ENCODE assay signal across 12 mouse cellular contexts in the genomic region with DNA sequence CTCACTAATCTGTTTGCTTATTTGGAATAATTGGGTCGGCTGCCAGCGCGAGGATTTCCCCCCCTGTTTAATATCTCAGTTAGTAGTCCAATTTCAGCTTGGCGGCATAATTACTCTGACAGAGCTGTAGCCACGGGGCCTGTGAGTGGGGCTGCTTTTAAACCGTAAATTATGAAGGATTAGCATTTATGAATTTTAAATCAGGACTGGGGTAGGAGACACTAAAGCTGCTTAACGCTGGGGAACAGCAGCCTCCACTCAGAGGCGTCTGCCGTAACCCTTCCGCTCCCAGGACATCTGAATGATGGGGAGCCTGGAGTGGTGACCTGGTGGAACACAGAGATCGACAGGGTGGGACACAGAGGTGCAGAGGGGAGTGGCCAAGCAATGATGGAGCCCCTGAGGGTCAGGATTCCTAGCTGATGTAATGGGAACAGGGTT. TPM values are rescaled to one million over a fixed set of nuclear protein-coding genes. Genes with fewer than 3 reads are reported as not detected.
DNase-seq lines count a peak whose midpoint lies in the region; ATAC-seq lines count a peak whose summit lies in the region.
"Had no signal": no experiment of that assay in that cellular context is flagged by ENCODE, and none has a peak within 500 bp of the region (broad histone marks: within the 10 kb centered on the region; RNA-seq: fewer than 3 reads in every experiment).

No protein-coding gene starts in this region.

- no peaks in the 10 kb centered on the region for H3K9me3 ChIP-seq in hindbrain, embryonic 14.5 days (ENCODE audit: control insufficient read depth, low read length)
- H3K9me3 ChIP-seq in midbrain, embryonic 16.5 days (replicated peaks; ENCODE audit: control insufficient read depth, low read length, poor library complexity, severe bottlenecking): no peaks in the 10 kb centered on the region
- H3K9me3 ChIP-seq: embryonic facial prominence, embryonic 15.5 days had no signal

- H3K4me1 ChIP-seq in hindbrain, embryonic 14.5 days (replicated peaks; ENCODE audit: control insufficient read depth, insufficient read depth, low read length): peaks cover 11% of the 10 kb centered on the region; the same call in 1 of the 2 replicates
- peaks cover 6% of the 10 kb centered on the region; the same call in 1 of the 2 replicates for H3K4me1 ChIP-seq in midbrain, embryonic 16.5 days (ENCODE audit: control insufficient read depth, insufficient read depth, low read length)
- H3K4me1 ChIP-seq: embryonic facial prominence, embryonic 15.5 days had no signal

- no peak overlapping the region for H3K27ac ChIP-seq in hindbrain, embryonic 14.5 days
- peak overlapping the region; percentile 40; the same call in 1 of the 2 replicates for H3K27ac ChIP-seq in midbrain, embryonic 16.5 days (ENCODE audit: low read length)
- H3K27ac ChIP-seq: embryonic facial prominence, embryonic 15.5 days; kidney, postnatal 0 days had no signal

- 20% methylated on average over 11 of the region's 11 CpGs for WGBS in hindbrain, embryonic 14.5 days
- WGBS in midbrain, embryonic 16.5 days: 8% methylated on average over 11 of the region's 11 CpGs

- no peaks in the 10 kb centered on the region for H3K27me3 ChIP-seq in hindbrain, embryonic 14.5 days (ENCODE audit: control insufficient read depth, insufficient read depth, low read length)
- no peaks in the 10 kb centered on the region for H3K27me3 ChIP-seq in midbrain, embryonic 16.5 days (ENCODE audit: control insufficient read depth, insufficient read depth, low read depth, low read length)
- H3K27me3 ChIP-seq: embryonic facial prominence, embryonic 15.5 days had no signal

- no peak overlapping the region for H3K9ac ChIP-seq in hindbrain, embryonic 14.5 days
- no peak overlapping the region for H3K9ac ChIP-seq in midbrain, embryonic 16.5 days (ENCODE audit: low read depth, low read length)
- H3K9ac ChIP-seq: embryonic facial prominence, embryonic 15.5 days had no signal

- no peak overlapping the region for H3K4me2 ChIP-seq in hindbrain, embryonic 14.5 days (replicated peaks)
- no peak overlapping the region for H3K4me2 ChIP-seq in midbrain, embryonic 16.5 days (ENCODE audit: low read length)
- H3K4me2 ChIP-seq: embryonic facial prominence, embryonic 15.5 days had no signal

- peak; percentile 39 to 55 for DNase-seq in cerebellum, postnatal 14 days
- no peak for DNase-seq in cerebellum, adult 9-10 months
- DNase-seq in brain, embryonic 18.5 days (ENCODE audit: low read depth, low spot score): peak; percentile 64
- peak; percentile 70 for DNase-seq in hindbrain, embryonic 14.5 days (ENCODE audit: low spot score)
- DNase-seq in MN1 (ENCODE audit: low spot score): no peak
- no peak for DNase-seq in ovary, postnatal 10 days (ENCODE audit: low spot score)
- DNase-seq: cerebellum, adult 11-12 months had no signal

- ATAC-seq in hindbrain, embryonic 14.5 days (ENCODE audit: low FRiP score): peak; percentile 67
- ATAC-seq in midbrain, embryonic 16.5 days: peak; percentile 89
- no peak for ATAC-seq in CD4-positive, CD25-positive, alpha-beta regulatory T cell, adult 4 months

- H3K36me3 ChIP-seq in hindbrain, embryonic 14.5 days (replicated peaks; ENCODE audit: control insufficient read depth, insufficient read depth): no peaks in the 10 kb centered on the region
- H3K36me3 ChIP-seq in midbrain, embryonic 16.5 days (ENCODE audit: control insufficient read depth, insufficient read depth, low read length): no peaks in the 10 kb centered on the region
- H3K36me3 ChIP-seq: embryonic facial prominence, embryonic 15.5 days had no signal

- no peak overlapping the region for H3K4me3 ChIP-seq in hindbrain, embryonic 14.5 days (replicated peaks; ENCODE audit: low read length)
- no peak overlapping the region for H3K4me3 ChIP-seq in midbrain, embryonic 16.5 days (ENCODE audit: low read depth, low read length)
- H3K4me3 ChIP-seq: embryonic facial prominence, embryonic 15.5 days; myocyte had no signal

RNA-seq across cellular contexts. Expression of a gene that starts 56.9 kb away (rescaled TPM):
- 55.2 and 64.9 TPM in 2 replicates for polyA plus RNA-seq in hindbrain, embryonic 14.5 days (2014; fragmentation: Nextera tagmentation; extraction: Ambion mirVana)
- 101 and 126 TPM in 2 replicates for polyA plus RNA-seq in midbrain, embryonic 16.5 days (2015; fragmentation: Nextera tagmentation; extraction: Ambion mirVana)
- not detected for polyA plus RNA-seq in CD4-positive, CD25-positive, alpha-beta regulatory T cell, adult 4 months (2017; shearing (Covaris generic))

Comparison
In these comparisons a context has a peak if more than half of its experiments do, and no peak if none do; other contexts are left out.
1. DNase-seq: peak in cerebellum, postnatal 14 days (2 of 2), brain, embryonic 18.5 days (single experiment) and hindbrain, embryonic 14.5 days (single experiment); none in cerebellum, adult 9-10 months (single experiment), MN1 (single experiment) and ovary, postnatal 10 days (single experiment).
2. RNA of a gene that starts 56.9 kb away (polyA plus RNA-seq): 101 to 126 TPM in midbrain, embryonic 16.5 days and 55.2 to 64.9 TPM in hindbrain, embryonic 14.5 days; not detected in CD4-positive, CD25-positive, alpha-beta regulatory T cell, adult 4 months; every median in the first group is over 10 times any median in the second.